Mouse (Mus musculus) forebrain, embryonic 13.5 days (tissue): ENCODE data around the gene Senp7. TPM values are rescaled to one million over a fixed set of nuclear protein-coding genes. Genes with fewer than 3 reads are reported as not detected.

Experiments used
- ATAC-seq: fragments of 200-750 bp; cut with Nextera tagmentation; 2 replicates; pipeline ENCODE4 v1.8.0; 2017
- H3K27ac ChIP-seq: fragments of 300-500 bp; sonication (generic); 2 replicates; pipeline ENCODE4 v1.5.1; 2015; ENCODE audit warnings: inconsistent platforms, mild to moderate bottlenecking, moderate library complexity
- H3K27me3 ChIP-seq: fragments of 300-500 bp; sonication (generic); 2 replicates; pipeline ENCODE4 v1.6.1; 2015; ENCODE audit warnings: mild to moderate bottlenecking, inconsistent platforms
- H3K36me3 ChIP-seq: fragments of 300-500 bp; sonication (generic); 2 replicates; pipeline ENCODE4 v1.6.1; 2015; ENCODE audit warnings: mild to moderate bottlenecking, inconsistent platforms; ENCODE audit not compliant: poor library complexity, severe bottlenecking
- H3K4me1 ChIP-seq: fragments of 300-500 bp; sonication (generic); 2 replicates; pipeline ENCODE4 v1.6.1; 2015; ENCODE audit warnings: inconsistent platforms
- H3K4me2 ChIP-seq: fragments of 300-500 bp; sonication (generic); 2 replicates; pipeline ENCODE4 v1.6.1; 2015; ENCODE audit warnings: inconsistent platforms, mild to moderate bottlenecking, moderate library complexity
- H3K4me3 ChIP-seq: fragments of 300-500 bp; sonication (generic); 2 replicates; pipeline ENCODE4 v1.5.1; 2015; ENCODE audit warnings: mild to moderate bottlenecking, inconsistent platforms
- H3K9ac ChIP-seq: fragments of 300-500 bp; sonication (generic); 2 replicates; pipeline ENCODE4 v1.6.1; 2015; ENCODE audit warnings: mild to moderate bottlenecking, inconsistent platforms
- H3K9me3 ChIP-seq: fragments of 300-500 bp; sonication (generic); replicated peaks from 2 replicates; pipeline ENCODE4 v1.6.1; 2016; ENCODE audit warnings: inconsistent platforms
- WGBS: fragments of 180-500 bp; shearing (Covaris S2); methylation state at CpG from one replicate; pipeline ENCODE4 v1.1.7; 2015; 5-methylcytosine and 5-hydroxymethylcytosine counted together
- polyA plus RNA-seq: library from polyadenylated mRNA; unstranded; fragments of >200 nt; fragmentation: Nextera tagmentation; extraction: Ambion mirVana; gene quantifications from 2 replicates; pipeline ENCODE4 v1.2.1, GENCODE M21; 2015

Gene Senp7
- polyA plus RNA-seq, 1 experiment from 2014 or later = 57.6 TPM

GRCm38 (mm10) chr16:56037138-56038010, 10.8 kb upstream of the Senp7 start, which contains the start of gene Trmt10c:
Gene Trmt10c, minus strand, starts transcription at chr16:56037819.
- Histone ChIP-seq H3K4me3 (peak within 1 kb of the TSS; percentile 91), H3K27me3 (no peaks in the 10 kb centered on the region), H3K4me2 (peak within 1 kb of the TSS; percentile 62), H3K9ac (peak within 1 kb of the TSS; percentile 91), H3K4me1 (peaks cover 17% of the 10 kb centered on the region), H3K27ac (peak within 1 kb of the TSS; percentile 90), H3K9me3 (no peaks in the 10 kb centered on the region), H3K36me3 (peaks cover 22% of the 10 kb centered on the region)
- peak; percentile 100 for ATAC-seq
- WGBS = under 1% methylated on average over 63 of the region's 63 CpGs

GRCm38 (mm10) chr16:56038090-56038489, 10.0 kb upstream of the Senp7 start:
- 34% methylated on average over 8 of the region's 8 CpGs for WGBS
- Histone ChIP-seq H3K27ac (peak overlapping the region; percentile 90), H3K4me1 (peaks cover 17% of the 10 kb centered on the region), H3K27me3 (no peaks in the 10 kb centered on the region), H3K4me3 (peak overlapping the region; percentile 91), H3K4me2 (peak overlapping the region; percentile 62), H3K9ac (peak overlapping the region; percentile 91), H3K36me3 (peaks cover 15% of the 10 kb centered on the region), H3K9me3 (no peaks in the 10 kb centered on the region)
- ATAC-seq = no peak; the same call in 1 of the 2 replicates

GRCm38 (mm10) chr16:56055911-56056310, 7.8 kb downstream of the Senp7 start:
- H3K36me3 ChIP-seq = no peaks in the 10 kb centered on the region
- H3K4me1 ChIP-seq = peaks cover 12% of the 10 kb centered on the region
- H3K4me3 ChIP-seq = no peak overlapping the region
- no peak overlapping the region for H3K27ac ChIP-seq
- 82% methylated on average over 3 of the region's 3 CpGs for WGBS
- ATAC-seq = no peak
- no peaks in the 10 kb centered on the region for H3K9me3 ChIP-seq
- no peaks in the 10 kb centered on the region for H3K27me3 ChIP-seq
- H3K4me2 ChIP-seq = no peak overlapping the region
- no peak overlapping the region for H3K9ac ChIP-seq

GRCm38 (mm10) chr16:56056944-56057590, 8.9 kb downstream of the Senp7 start:
- no peak overlapping the region for H3K4me2 ChIP-seq
- 7% methylated on average over 7 of the region's 7 CpGs for WGBS

GRCm38 (mm10) chr16:56058151-56058550, 10.0 kb downstream of the Senp7 start:
- Histone ChIP-seq H3K9ac (no peak overlapping the region), H3K4me2 (no peak overlapping the region), H3K9me3 (no peaks in the 10 kb centered on the region), H3K27ac (0 out of 2 replicates have a peak overlapping the region, but pooled peaks have one; percentile 48), H3K27me3 (no peaks in the 10 kb centered on the region), H3K4me3 (no peak overlapping the region), H3K36me3 (no peaks in the 10 kb centered on the region), H3K4me1 (peaks cover 12% of the 10 kb centered on the region)
- 73% methylated on average over 10 of the region's 10 CpGs for WGBS
- ATAC-seq = no peak

More at GRCm38 (mm10) chr16:56056944-56057590, 8.9 kb downstream of the Senp7 start:
- Histone ChIP-seq H3K9me3 (no peaks in the 10 kb centered on the region), H3K27me3 (no peaks in the 10 kb centered on the region), H3K4me3 (no peak overlapping the region), H3K27ac (peak overlapping the region; percentile 48; the same call in 1 of the 2 replicates), H3K4me1 (peaks cover 12% of the 10 kb centered on the region), H3K36me3 (no peaks in the 10 kb centered on the region), H3K9ac (no peak overlapping the region)
- ATAC-seq = peak; percentile 88

GRCm38 (mm10) chr16:56061995-56062594, 14.0 kb downstream of the Senp7 start:
- H3K4me2 ChIP-seq = no peak overlapping the region
- no peaks in the 10 kb centered on the region for H3K36me3 ChIP-seq
- H3K27ac ChIP-seq = no peak overlapping the region
- no peak overlapping the region for H3K9ac ChIP-seq
- no peaks in the 10 kb centered on the region for H3K27me3 ChIP-seq
- no peak overlapping the region for H3K4me3 ChIP-seq
- H3K4me1 ChIP-seq = peaks cover 7% of the 10 kb centered on the region; the same call in 1 of the 2 replicates
- ATAC-seq = no peak
- WGBS = 72% methylated on average over 7 of the region's 7 CpGs
- no peaks in the 10 kb centered on the region for H3K9me3 ChIP-seq

GRCm38 (mm10) chr16:56062981-56063380, 14.8 kb downstream of the Senp7 start:
- Histone ChIP-seq H3K27ac (no peak overlapping the region), H3K4me3 (no peak overlapping the region), H3K4me2 (no peak overlapping the region), H3K36me3 (no peaks in the 10 kb centered on the region), H3K4me1 (no peaks in the 10 kb centered on the region), H3K27me3 (no peaks in the 10 kb centered on the region), H3K9me3 (no peaks in the 10 kb centered on the region), H3K9ac (no peak overlapping the region)
- 73% methylated on average over 11 of the region's 11 CpGs for WGBS
- no peak for ATAC-seq

GRCm38 (mm10) chr16:56064334-56064990, 16.3 kb downstream of the Senp7 start:
- ATAC-seq = peak; percentile 93
- Histone ChIP-seq H3K9me3 (no peaks in the 10 kb centered on the region), H3K4me3 (peak overlapping the region; percentile 35), H3K4me2 (peak overlapping the region; percentile 63), H3K9ac (0 out of 2 replicates have a peak overlapping the region, but pooled peaks have one; percentile 57), H3K27ac (no peak overlapping the region), H3K27me3 (no peaks in the 10 kb centered on the region), H3K4me1 (no peaks in the 10 kb centered on the region), H3K36me3 (no peaks in the 10 kb centered on the region)
- WGBS = 6% methylated on average over 20 of the region's 20 CpGs

GRCm38 (mm10) chr16:56066113-56066512, 18.0 kb downstream of the Senp7 start:
- Histone ChIP-seq H3K4me2 (no peak overlapping the region), H3K9ac (no peak overlapping the region), H3K9me3 (no peaks in the 10 kb centered on the region), H3K36me3 (no peaks in the 10 kb centered on the region), H3K27me3 (no peaks in the 10 kb centered on the region), H3K4me1 (no peaks in the 10 kb centered on the region), H3K27ac (no peak overlapping the region), H3K4me3 (no peak overlapping the region)
- no peak for ATAC-seq
- 23% methylated on average over 8 of the region's 8 CpGs for WGBS

- H3K36me3 ChIP-seq = no peaks in the 10 kb centered on the region
- H3K27me3 ChIP-seq = no peaks in the 10 kb centered on the region
- no peak overlapping the region for H3K4me3 ChIP-seq
- H3K27ac ChIP-seq = no peak overlapping the region
- H3K4me2 ChIP-seq = no peak overlapping the region
- no peaks in the 10 kb centered on the region for H3K9me3 ChIP-seq
- H3K4me1 ChIP-seq = no peaks in the 10 kb centered on the region
- ATAC-seq = no peak
- H3K9ac ChIP-seq = no peak overlapping the region
- WGBS = 91% methylated on average over 6 of the region's 6 CpGs
Measured at GRCm38 (mm10) chr16:56068523-56069070, 20.5 kb downstream of the Senp7 start.
